Mouse (Mus musculus): Measurements from ENCODE around the gene Actn1. TPM values are rescaled to one million over a fixed set of nuclear protein-coding genes. Genes with fewer than 3 reads are reported as not detected.

The Actn1 gene
- 46.0 and 49.2 TPM in 2 replicates for polyA plus RNA-seq (2014; fragmentation: Nextera tagmentation; extraction: Ambion mirVana)

GRCm38 (mm10) chr12:80260056-80260743 is at the start of gene Actn1:
Actn1 (minus strand) TSS chr12:80260371.
- ATAC-seq (ENCODE audit: insufficient number of reproducible peaks, low FRiP score, low TSS enrichment, low read depth) (peak; percentile 94), DNase-seq (ENCODE audit: low spot score) (peak; percentile 94)
- WGBS: under 1% methylated on average over 55 of the region's 55 CpGs

GRCm38 (mm10) chr12:80307556-80307955 is 47.4 kb upstream of the Actn1 start:
- no peaks in the 10 kb centered on the region for H3K4me1 ChIP-seq (ENCODE audit: control insufficient read depth, insufficient read depth, low read length)
- H3K4me3 ChIP-seq (ENCODE audit: low read depth, low read length): no peak overlapping the region
- ATAC-seq (ENCODE audit: insufficient number of reproducible peaks, low FRiP score, low TSS enrichment, low read depth): no peak
- no peak overlapping the region for H3K27ac ChIP-seq (replicated peaks; ENCODE audit: low read depth, low read length)
- no peak overlapping the region for H3K4me2 ChIP-seq (ENCODE audit: low read depth, severe bottlenecking)
- DNase-seq (ENCODE audit: low spot score): no peak
- WGBS: 74% methylated on average over 3 of the region's 3 CpGs
- H3K9ac ChIP-seq (ENCODE audit: low read length): no peak overlapping the region
- no peaks in the 10 kb centered on the region for H3K36me3 ChIP-seq (ENCODE audit: control insufficient read depth, insufficient read depth, low read length)
- H3K9me3 ChIP-seq (ENCODE audit: control insufficient read depth, low read length): no peaks in the 10 kb centered on the region
- H3K27me3 ChIP-seq (ENCODE audit: control insufficient read depth, insufficient read depth, low read length): no peaks in the 10 kb centered on the region

More at GRCm38 (mm10) chr12:80260056-80260743, at the start of gene Actn1:
- peak within 1 kb of the TSS; percentile 68 for H3K4me2 ChIP-seq (ENCODE audit: low read depth, severe bottlenecking)
- H3K4me3 ChIP-seq (ENCODE audit: low read depth, low read length): peak within 1 kb of the TSS; percentile 75
- H3K9ac ChIP-seq (ENCODE audit: low read length): peak within 1 kb of the TSS; percentile 81
- H3K27ac ChIP-seq (replicated peaks; ENCODE audit: low read depth, low read length): peak within 1 kb of the TSS; percentile 96
- no peaks in the 10 kb centered on the region for H3K9me3 ChIP-seq (ENCODE audit: control insufficient read depth, low read length)
- H3K27me3 ChIP-seq (ENCODE audit: control insufficient read depth, insufficient read depth, low read length): no peaks in the 10 kb centered on the region
- no peaks in the 10 kb centered on the region for H3K36me3 ChIP-seq (ENCODE audit: control insufficient read depth, insufficient read depth, low read length)
- H3K4me1 ChIP-seq (ENCODE audit: control insufficient read depth, insufficient read depth, low read length): peaks cover 15% of the 10 kb centered on the region

- Histone ChIP-seq H3K36me3 (ENCODE audit: control insufficient read depth, insufficient read depth, low read length) (no peaks in the 10 kb centered on the region), H3K4me3 (ENCODE audit: low read depth, low read length) (no peak overlapping the region), H3K27ac (replicated peaks; ENCODE audit: low read depth, low read length) (no peak overlapping the region), H3K9ac (ENCODE audit: low read length) (no peak overlapping the region), H3K4me1 (ENCODE audit: control insufficient read depth, insufficient read depth, low read length) (no peaks in the 10 kb centered on the region), H3K27me3 (ENCODE audit: control insufficient read depth, insufficient read depth, low read length) (no peaks in the 10 kb centered on the region), H3K4me2 (ENCODE audit: low read depth, severe bottlenecking) (no peak overlapping the region), H3K9me3 (ENCODE audit: control insufficient read depth, low read length) (no peaks in the 10 kb centered on the region)
- ATAC-seq (ENCODE audit: insufficient number of reproducible peaks, low FRiP score, low TSS enrichment, low read depth) (no peak), DNase-seq (ENCODE audit: low spot score) (no peak)
- WGBS: 94% methylated on average over 3 of the region's 3 CpGs
Measured at GRCm38 (mm10) chr12:80304518-80304917, 44.3 kb upstream of the Actn1 start.

- DNase-seq (ENCODE audit: low spot score) (no peak), ATAC-seq (ENCODE audit: insufficient number of reproducible peaks, low FRiP score, low TSS enrichment, low read depth) (no peak)
- Histone ChIP-seq H3K9ac (ENCODE audit: low read length) (no peak overlapping the region), H3K9me3 (ENCODE audit: control insufficient read depth, low read length) (no peaks in the 10 kb centered on the region), H3K4me3 (ENCODE audit: low read depth, low read length) (no peak overlapping the region), H3K27ac (replicated peaks; ENCODE audit: low read depth, low read length) (no peak overlapping the region), H3K4me2 (ENCODE audit: low read depth, severe bottlenecking) (no peak overlapping the region), H3K36me3 (ENCODE audit: control insufficient read depth, insufficient read depth, low read length) (no peaks in the 10 kb centered on the region), H3K4me1 (ENCODE audit: control insufficient read depth, insufficient read depth, low read length) (no peaks in the 10 kb centered on the region), H3K27me3 (ENCODE audit: control insufficient read depth, insufficient read depth, low read length) (no peaks in the 10 kb centered on the region)
- 76% methylated on average over 9 of the region's 9 CpGs for WGBS
Measured at GRCm38 (mm10) chr12:80300833-80301456, 40.8 kb upstream of the Actn1 start.

GRCm38 (mm10) chr12:80298714-80299113 is 38.5 kb upstream of the Actn1 start:
- Histone ChIP-seq H3K9ac (ENCODE audit: low read length) (no peak overlapping the region), H3K4me2 (ENCODE audit: low read depth, severe bottlenecking) (no peak overlapping the region), H3K9me3 (ENCODE audit: control insufficient read depth, low read length) (no peaks in the 10 kb centered on the region), H3K4me1 (ENCODE audit: control insufficient read depth, insufficient read depth, low read length) (no peaks in the 10 kb centered on the region), H3K27ac (replicated peaks; ENCODE audit: low read depth, low read length) (no peak overlapping the region), H3K4me3 (ENCODE audit: low read depth, low read length) (no peak overlapping the region), H3K36me3 (ENCODE audit: control insufficient read depth, insufficient read depth, low read length) (no peaks in the 10 kb centered on the region), H3K27me3 (ENCODE audit: control insufficient read depth, insufficient read depth, low read length) (no peaks in the 10 kb centered on the region)
- 50% methylated on average over 6 of the region's 6 CpGs for whole genome bisulfite sequencing
- ATAC-seq (ENCODE audit: insufficient number of reproducible peaks, low FRiP score, low TSS enrichment, low read depth): no peak
- DNase-seq (ENCODE audit: low spot score): no peak

GRCm38 (mm10) chr12:80291895-80292435 is 31.8 kb upstream of the Actn1 start:
- no peak overlapping the region for H3K27ac ChIP-seq (replicated peaks; ENCODE audit: low read depth, low read length)
- H3K9ac ChIP-seq (ENCODE audit: low read length): no peak overlapping the region
- DNase-seq (ENCODE audit: low spot score) (no peak), ATAC-seq (ENCODE audit: insufficient number of reproducible peaks, low FRiP score, low TSS enrichment, low read depth) (no peak)
- H3K4me2 ChIP-seq (ENCODE audit: low read depth, severe bottlenecking): no peak overlapping the region
- H3K27me3 ChIP-seq (ENCODE audit: control insufficient read depth, insufficient read depth, low read length): no peaks in the 10 kb centered on the region
- no peaks in the 10 kb centered on the region for H3K9me3 ChIP-seq (ENCODE audit: control insufficient read depth, low read length)
- H3K4me1 ChIP-seq (ENCODE audit: control insufficient read depth, insufficient read depth, low read length): no peaks in the 10 kb centered on the region
- WGBS: 53% methylated on average over 3 of the region's 3 CpGs
- no peak overlapping the region for H3K4me3 ChIP-seq (ENCODE audit: low read depth, low read length)
- no peaks in the 10 kb centered on the region for H3K36me3 ChIP-seq (ENCODE audit: control insufficient read depth, insufficient read depth, low read length)

- no peaks in the 10 kb centered on the region for H3K9me3 ChIP-seq (ENCODE audit: control insufficient read depth, low read length)
- no peaks in the 10 kb centered on the region for H3K36me3 ChIP-seq (ENCODE audit: control insufficient read depth, insufficient read depth, low read length)
- H3K4me3 ChIP-seq (ENCODE audit: low read depth, low read length): no peak overlapping the region
- no peak overlapping the region for H3K27ac ChIP-seq (replicated peaks; ENCODE audit: low read depth, low read length)
- ATAC-seq (ENCODE audit: insufficient number of reproducible peaks, low FRiP score, low TSS enrichment, low read depth) (no peak), DNase-seq (ENCODE audit: low spot score) (no peak)
- no peaks in the 10 kb centered on the region for H3K27me3 ChIP-seq (ENCODE audit: control insufficient read depth, insufficient read depth, low read length)
- H3K4me2 ChIP-seq (ENCODE audit: low read depth, severe bottlenecking): no peak overlapping the region
- H3K9ac ChIP-seq (ENCODE audit: low read length): no peak overlapping the region
- 93% methylated on average over 8 of the region's 8 CpGs for WGBS
- H3K4me1 ChIP-seq (ENCODE audit: control insufficient read depth, insufficient read depth, low read length): no peaks in the 10 kb centered on the region
Measured at GRCm38 (mm10) chr12:80290964-80291363, 30.8 kb upstream of the Actn1 start.

- H3K9ac ChIP-seq (ENCODE audit: low read length): no peak overlapping the region
- no peak overlapping the region for H3K4me2 ChIP-seq (ENCODE audit: low read depth, severe bottlenecking)
- no peaks in the 10 kb centered on the region for H3K36me3 ChIP-seq (ENCODE audit: control insufficient read depth, insufficient read depth, low read length)
- WGBS: 90% methylated on average over 4 of the region's 4 CpGs
- H3K27me3 ChIP-seq (ENCODE audit: control insufficient read depth, insufficient read depth, low read length): no peaks in the 10 kb centered on the region
- no peaks in the 10 kb centered on the region for H3K9me3 ChIP-seq (ENCODE audit: control insufficient read depth, low read length)
- no peak overlapping the region for H3K27ac ChIP-seq (replicated peaks; ENCODE audit: low read depth, low read length)
- ATAC-seq (ENCODE audit: insufficient number of reproducible peaks, low FRiP score, low TSS enrichment, low read depth) (no peak), DNase-seq (ENCODE audit: low spot score) (no peak)
- no peak overlapping the region for H3K4me3 ChIP-seq (ENCODE audit: low read depth, low read length)
- H3K4me1 ChIP-seq (ENCODE audit: control insufficient read depth, insufficient read depth, low read length): no peaks in the 10 kb centered on the region
Measured at GRCm38 (mm10) chr12:80290483-80290882, 30.3 kb upstream of the Actn1 start.

Measured in limb, embryonic 11.5 days (tissue).